Mouse (Mus musculus) lung, embryonic 15.5 days (tissue): Measurements from ENCODE around the gene Sulf2. TPM values are rescaled to one million over a fixed set of nuclear protein-coding genes. Genes with fewer than 3 reads are reported as not detected.
"Not testable (repeated sequence)": the region's sequence is repeated elsewhere in the genome, so short reads cannot be mapped to it uniquely, and the experiment has no call there.

Source experiments
- ATAC-seq: fragments of 200-750 bp; cut with Nextera tagmentation; 2 replicates; pipeline ENCODE4 v1.8.0; 2017; ENCODE audit warnings: moderate number of reproducible peaks, borderline replicate concordance; ENCODE audit not compliant: low FRiP score, low TSS enrichment; ENCODE audit errors: extremely low read depth
- H3K27ac ChIP-seq: fragments of 300-500 bp; sonication (generic); 2 replicates; pipeline ENCODE4 v1.5.1; 2015; ENCODE audit warnings: moderate library complexity, mild to moderate bottlenecking, inconsistent platforms
- H3K27me3 ChIP-seq: fragments of 300-500 bp; sonication (generic); 2 replicates; pipeline ENCODE4 v1.6.1; 2015; ENCODE audit warnings: inconsistent platforms
- H3K36me3 ChIP-seq: fragments of 300-500 bp; sonication (generic); 2 replicates; pipeline ENCODE4 v1.6.1; 2015; ENCODE audit warnings: inconsistent platforms
- H3K4me1 ChIP-seq: fragments of 300-500 bp; sonication (generic); 2 replicates; pipeline ENCODE4 v1.6.1; 2015; ENCODE audit warnings: inconsistent platforms
- H3K4me2 ChIP-seq: fragments of 300-500 bp; sonication (generic); 2 replicates; pipeline ENCODE4 v1.6.1; 2015; ENCODE audit warnings: inconsistent platforms, mild to moderate bottlenecking, moderate library complexity
- H3K4me3 ChIP-seq: fragments of 300-500 bp; sonication (generic); 2 replicates; pipeline ENCODE4 v1.5.1; 2015; ENCODE audit warnings: mild to moderate bottlenecking, inconsistent platforms
- H3K9ac ChIP-seq: fragments of 300-500 bp; sonication (generic); 2 replicates; pipeline ENCODE4 v1.6.1; 2015; ENCODE audit warnings: inconsistent platforms
- H3K9me3 ChIP-seq: fragments of 300-500 bp; sonication (generic); 2 replicates; pipeline ENCODE4 v1.6.1; 2016; ENCODE audit warnings: inconsistent platforms
- WGBS: fragments of 180-500 bp; shearing (Covaris S2); methylation state at CpG from one replicate; pipeline ENCODE4 v1.1.7; 2015; 5-methylcytosine and 5-hydroxymethylcytosine counted together
- polyA plus RNA-seq: library from polyadenylated mRNA; unstranded; fragments of >200 nt; fragmentation: Nextera tagmentation; extraction: Ambion mirVana; gene quantifications from 2 replicates; pipeline ENCODE4 v1.2.1, GENCODE M21; 2015

Sulf2 gene
- polyA plus RNA-seq = 40.2 and 46.6 TPM in 2 replicates

DNA sequence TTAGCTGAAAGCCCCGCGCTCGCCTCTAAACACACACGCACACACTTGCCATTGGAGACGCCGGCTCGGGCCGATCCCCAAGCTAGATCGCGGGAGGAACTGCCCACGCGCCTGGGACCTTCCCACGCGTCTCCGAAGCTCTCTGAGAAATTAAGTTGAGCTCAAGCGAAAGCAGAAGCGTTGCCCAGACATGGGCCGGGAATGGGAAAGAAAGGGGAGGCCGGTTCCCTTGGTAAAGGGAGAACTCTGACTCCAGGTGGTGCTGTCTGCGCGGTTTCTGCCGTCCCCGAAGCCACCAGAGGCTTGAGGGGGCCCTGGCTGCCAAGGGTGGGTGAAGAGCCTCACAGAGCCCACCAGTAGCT lies at the start of gene Sulf2:
Gene Sulf2 (minus strand): TSS at position 210 of the 362 bp plus-strand sequence.
- WGBS = under 1% methylated on average over 23 of the region's 23 CpGs
- peak within 1 kb of the TSS; percentile 57 for H3K9ac ChIP-seq
- H3K9me3 ChIP-seq = no peaks in the 10 kb centered on the region
- peak; percentile 60; the same call in 1 of the 2 replicates for ATAC-seq
- peak within 1 kb of the TSS; percentile 54 for H3K27ac ChIP-seq
- H3K4me3 ChIP-seq = peak within 1 kb of the TSS; percentile 65
- H3K36me3 ChIP-seq = no peaks in the 10 kb centered on the region
- peak within 1 kb of the TSS; percentile 98 for H3K4me2 ChIP-seq
- peaks cover 32% of the 10 kb centered on the region; the same call in 1 of the 2 replicates for H3K27me3 ChIP-seq
- H3K4me1 ChIP-seq = peaks cover 49% of the 10 kb centered on the region

DNA sequence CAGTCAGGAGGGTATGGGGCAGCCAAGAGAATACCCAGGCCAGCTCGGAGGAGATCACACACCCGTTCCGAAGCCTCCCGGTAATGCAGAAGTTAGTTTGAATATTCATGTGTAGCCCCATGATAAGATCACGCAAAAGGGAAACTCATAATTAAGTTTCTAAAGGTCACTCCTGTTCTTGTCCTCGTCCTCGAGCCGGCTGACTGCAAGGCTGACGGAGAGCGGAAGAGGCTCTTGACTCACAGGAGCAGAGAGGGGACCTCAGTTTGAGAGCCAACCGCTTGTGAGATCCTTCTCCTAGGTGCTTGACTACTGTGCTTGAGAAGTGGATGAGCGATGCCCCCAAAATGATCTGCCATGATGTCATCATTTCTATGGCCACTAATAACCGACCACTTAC lies 48.7 kb upstream of the Sulf2 start:
- no peaks in the 10 kb centered on the region for H3K4me1 ChIP-seq
- whole genome bisulfite sequencing = 76% methylated on average over 13 of the region's 13 CpGs
- no peak overlapping the region for H3K4me3 ChIP-seq
- no peak overlapping the region for H3K4me2 ChIP-seq
- H3K27me3 ChIP-seq = no peaks in the 10 kb centered on the region
- ATAC-seq = no peak
- no peaks in the 10 kb centered on the region for H3K36me3 ChIP-seq
- no peak overlapping the region for H3K27ac ChIP-seq
- no peaks in the 10 kb centered on the region for H3K9me3 ChIP-seq
- no peak overlapping the region for H3K9ac ChIP-seq

DNA sequence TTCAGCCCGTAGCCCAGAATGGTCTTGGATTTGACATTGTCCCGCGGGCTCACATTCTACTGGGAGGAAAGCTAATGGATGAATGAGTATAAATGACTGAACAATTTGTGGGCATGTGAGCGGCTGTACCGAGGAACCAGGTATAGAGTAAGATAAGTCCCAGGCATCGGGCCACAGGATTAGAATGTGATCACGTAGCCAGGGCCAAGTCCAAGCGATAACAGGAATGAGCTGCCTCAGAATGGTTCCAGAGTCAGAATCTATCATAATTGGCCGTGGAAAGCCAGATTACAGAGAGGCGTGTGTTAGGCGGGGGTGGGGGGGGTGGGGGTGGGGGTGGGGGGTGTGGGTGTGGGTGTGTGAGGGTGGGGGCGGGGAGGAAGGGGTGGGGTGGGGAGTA lies 48.2 kb upstream of the Sulf2 start:
- Histone ChIP-seq H3K9me3 (no peaks in the 10 kb centered on the region), H3K27me3 (no peaks in the 10 kb centered on the region), H3K9ac (no peak overlapping the region), H3K4me3 (no peak overlapping the region), H3K4me2 (no peak overlapping the region), H3K36me3 (no peaks in the 10 kb centered on the region), H3K27ac (no peak overlapping the region), H3K4me1 (no peaks in the 10 kb centered on the region)
- ATAC-seq = no peak
- WGBS = 76% methylated on average over 11 of the region's 12 CpGs

DNA sequence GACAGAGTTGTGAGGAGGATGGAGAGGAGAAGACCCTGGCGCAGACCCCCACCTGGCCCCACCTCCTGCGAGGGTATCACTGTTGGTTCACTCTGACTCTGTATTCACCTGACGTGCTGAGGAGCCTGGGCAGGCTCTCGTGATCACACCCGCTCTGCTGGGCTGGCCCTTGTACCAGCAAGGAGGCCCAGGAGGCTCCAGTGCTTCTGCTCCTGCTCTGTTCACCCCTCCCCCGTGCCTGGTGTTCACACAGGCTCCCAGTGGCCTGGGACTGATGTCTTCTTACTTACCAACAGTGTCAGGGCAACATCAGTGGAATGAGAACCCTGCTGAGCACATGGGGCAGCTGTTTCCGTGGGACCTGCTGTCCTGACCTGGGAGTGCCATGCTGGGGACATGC lies 42.5 kb upstream of the Sulf2 start:
- ATAC-seq = no peak
- Histone ChIP-seq H3K36me3 (no peaks in the 10 kb centered on the region), H3K9me3 (no peaks in the 10 kb centered on the region), H3K27me3 (peaks cover 7% of the 10 kb centered on the region; the same call in 1 of the 2 replicates), H3K9ac (no peak overlapping the region), H3K27ac (no peak overlapping the region), H3K4me1 (peaks cover 3% of the 10 kb centered on the region; the same call in 1 of the 2 replicates), H3K4me2 (no peak overlapping the region), H3K4me3 (no peak overlapping the region)
- 57% methylated on average over 7 of the region's 7 CpGs for WGBS

DNA sequence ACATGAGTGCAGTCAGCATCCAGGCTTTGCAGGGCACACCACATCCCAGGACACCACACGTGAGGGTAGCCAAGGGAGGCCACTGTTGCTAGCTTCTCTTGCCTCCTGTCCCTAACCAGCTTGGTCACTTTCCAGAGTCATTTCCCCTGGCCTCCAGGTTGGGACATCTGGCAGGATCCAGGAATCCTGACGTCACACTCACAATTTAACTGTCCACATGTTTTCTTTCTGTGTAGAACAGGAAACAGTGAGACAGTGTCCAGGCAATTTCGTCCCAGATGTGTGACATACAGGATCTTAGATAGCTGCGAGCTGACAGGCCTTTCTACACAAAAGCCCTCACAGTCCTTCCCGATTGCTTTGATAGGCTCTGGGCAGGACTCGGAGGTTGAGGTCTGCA lies 41.6 kb upstream of the Sulf2 start:
- Histone ChIP-seq H3K9me3 (no peaks in the 10 kb centered on the region), H3K36me3 (no peaks in the 10 kb centered on the region), H3K27ac (no peak overlapping the region), H3K4me3 (no peak overlapping the region), H3K4me2 (no peak overlapping the region), H3K27me3 (peaks cover 7% of the 10 kb centered on the region; the same call in 1 of the 2 replicates), H3K9ac (no peak overlapping the region), H3K4me1 (peaks cover 3% of the 10 kb centered on the region; the same call in 1 of the 2 replicates)
- 34% methylated on average over 6 of the region's 6 CpGs for WGBS
- no peak for ATAC-seq

DNA sequence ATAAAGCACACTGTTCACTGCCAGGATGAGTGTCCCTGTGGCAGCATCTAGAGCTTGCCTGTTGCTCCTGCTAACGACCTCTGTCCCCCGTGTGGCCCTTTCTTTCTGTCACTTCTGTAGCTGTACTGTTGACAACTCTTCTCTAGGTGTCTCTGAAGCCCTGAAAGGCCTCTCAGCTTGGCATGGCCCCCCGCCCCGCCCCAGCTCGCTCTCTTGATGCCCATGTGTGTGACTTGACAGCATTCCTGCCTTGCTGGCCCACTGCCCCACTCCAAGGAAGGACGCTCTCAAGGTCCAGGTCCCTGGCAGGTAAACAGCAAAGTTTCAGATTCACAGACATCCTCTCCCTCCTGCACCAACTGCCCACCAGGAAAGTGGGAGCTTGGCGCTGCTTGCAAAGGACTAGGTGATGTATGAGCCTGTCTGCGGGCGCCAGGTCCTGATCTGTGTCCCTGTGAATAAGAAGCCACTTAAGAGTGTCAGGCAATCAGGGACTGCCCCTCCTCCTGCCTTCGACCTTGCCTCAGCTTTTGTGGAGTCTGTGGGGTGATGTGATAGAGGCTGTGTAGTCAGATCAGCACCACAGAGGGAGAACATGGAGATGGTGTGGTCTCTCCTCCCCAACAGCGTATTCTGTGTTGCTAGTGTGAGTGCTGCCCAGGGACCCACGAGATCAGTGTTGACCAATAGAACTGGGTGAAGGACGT lies 40.8 kb upstream of the Sulf2 start:
- Histone ChIP-seq H3K27ac (no peak overlapping the region), H3K4me2 (no peak overlapping the region)

DNA sequence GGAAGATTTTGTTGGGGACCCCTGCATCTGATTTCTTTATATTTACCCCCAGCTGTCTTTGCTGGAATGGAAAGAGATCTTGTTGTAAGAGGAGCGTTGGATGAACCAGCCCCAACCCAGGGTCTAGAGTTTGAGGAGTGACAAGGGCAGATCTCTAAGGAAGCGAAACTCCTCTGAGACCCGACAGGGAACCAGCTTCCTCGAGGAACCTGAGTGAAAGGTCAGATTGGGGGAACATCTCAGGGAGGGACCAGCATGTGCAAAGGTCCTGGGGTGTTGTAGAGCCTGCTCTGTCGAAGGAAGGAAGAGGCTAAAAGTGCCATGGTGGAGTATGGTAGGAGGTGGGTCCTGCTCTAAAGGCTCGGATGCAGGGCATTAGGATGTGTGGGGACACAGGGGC lies 39.6 kb upstream of the Sulf2 start:
- Histone ChIP-seq H3K27ac (no peak overlapping the region), H3K4me1 (peaks cover 8% of the 10 kb centered on the region; the same call in 1 of the 2 replicates), H3K4me2 (no peak overlapping the region), H3K9ac (no peak overlapping the region), H3K4me3 (no peak overlapping the region), H3K27me3 (peaks cover 7% of the 10 kb centered on the region; the same call in 1 of the 2 replicates), H3K36me3 (no peaks in the 10 kb centered on the region), H3K9me3 (no peaks in the 10 kb centered on the region)
- ATAC-seq = no peak
- WGBS = 78% methylated on average over 6 of the region's 6 CpGs

More for the DNA sequence above, 40.8 kb upstream of the Sulf2 start:
- no peaks in the 10 kb centered on the region for H3K36me3 ChIP-seq
- H3K4me1 ChIP-seq = peaks cover 3% of the 10 kb centered on the region; the same call in 1 of the 2 replicates
- WGBS = 46% methylated on average over 13 of the region's 13 CpGs
- H3K4me3 ChIP-seq = no peak overlapping the region
- H3K27me3 ChIP-seq = peaks cover 7% of the 10 kb centered on the region; the same call in 1 of the 2 replicates
- no peaks in the 10 kb centered on the region for H3K9me3 ChIP-seq
- no peak for ATAC-seq
- no peak overlapping the region for H3K9ac ChIP-seq

DNA sequence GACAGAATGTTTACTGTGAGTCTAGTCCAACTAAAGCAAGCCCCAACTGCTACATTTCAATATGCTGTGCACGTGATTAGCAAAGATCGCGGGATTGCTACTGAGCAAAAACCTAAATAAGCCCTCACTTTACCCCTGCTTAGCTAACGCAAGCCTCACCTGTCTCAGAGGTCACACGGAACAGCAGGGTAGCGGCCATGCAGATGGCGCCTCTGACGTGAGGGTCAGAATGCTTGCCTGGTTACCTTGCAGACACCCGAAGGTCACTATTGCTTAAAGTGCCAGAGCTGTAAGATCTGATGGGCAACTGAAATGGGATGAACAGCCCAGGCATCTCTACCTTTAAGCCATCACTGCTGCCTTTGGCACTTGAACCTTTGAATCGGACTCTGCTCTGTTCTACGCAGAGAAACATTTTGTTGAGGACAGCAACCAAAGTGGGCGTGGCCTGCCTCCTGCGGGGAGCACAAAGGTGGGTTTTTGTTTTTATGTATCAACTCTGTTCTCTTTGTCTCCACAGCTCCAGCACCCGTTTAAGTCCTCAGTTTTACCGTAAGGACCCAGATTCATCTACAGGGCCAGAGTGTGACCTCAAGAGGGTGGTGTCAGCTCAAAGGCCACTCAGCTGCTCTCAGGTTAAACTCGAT lies 38.8 kb upstream of the Sulf2 start:
- no peaks in the 10 kb centered on the region for H3K9me3 ChIP-seq
- no peak overlapping the region for H3K27ac ChIP-seq
- ATAC-seq = no peak
- H3K36me3 ChIP-seq = no peaks in the 10 kb centered on the region
- H3K27me3 ChIP-seq = peaks cover 7% of the 10 kb centered on the region; the same call in 1 of the 2 replicates
- H3K4me3 ChIP-seq = no peak overlapping the region
- no peak overlapping the region for H3K4me2 ChIP-seq
- WGBS = 66% methylated on average over 16 of the region's 16 CpGs
- H3K9ac ChIP-seq = no peak overlapping the region
- peaks cover 10% of the 10 kb centered on the region; the same call in 1 of the 2 replicates for H3K4me1 ChIP-seq

DNA sequence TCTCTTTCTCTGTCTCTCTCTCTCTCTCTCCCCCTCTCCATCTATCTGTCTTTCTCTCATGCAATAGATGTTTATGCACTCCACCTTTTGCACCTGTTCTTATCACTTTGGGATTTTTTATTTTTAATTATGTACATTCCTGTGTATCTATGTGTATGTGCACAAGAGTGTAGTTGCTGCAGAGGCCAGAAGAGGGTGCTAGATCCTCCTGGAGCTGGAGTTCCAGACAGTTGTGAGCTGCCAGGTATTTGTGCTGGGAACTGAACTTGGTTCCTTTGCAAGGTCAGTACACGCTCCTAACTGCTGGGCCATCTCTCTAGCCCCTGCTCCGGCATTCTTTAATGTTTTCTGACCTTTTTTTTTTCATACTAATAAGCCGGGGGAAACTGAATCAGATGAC lies 38.0 kb upstream of the Sulf2 start:
- peaks cover 10% of the 10 kb centered on the region; the same call in 1 of the 2 replicates for H3K4me1 ChIP-seq
- no peak overlapping the region for H3K27ac ChIP-seq
- no peak overlapping the region for H3K9ac ChIP-seq
- ATAC-seq = no peak
- H3K4me3 ChIP-seq = no peak overlapping the region
- H3K9me3 ChIP-seq = no peaks in the 10 kb centered on the region
- no peak overlapping the region for H3K4me2 ChIP-seq
- no peaks in the 10 kb centered on the region for H3K36me3 ChIP-seq
- 87% methylated on average over 3 of the region's 3 CpGs for WGBS
- peaks cover 7% of the 10 kb centered on the region; the same call in 1 of the 2 replicates for H3K27me3 ChIP-seq

DNA sequence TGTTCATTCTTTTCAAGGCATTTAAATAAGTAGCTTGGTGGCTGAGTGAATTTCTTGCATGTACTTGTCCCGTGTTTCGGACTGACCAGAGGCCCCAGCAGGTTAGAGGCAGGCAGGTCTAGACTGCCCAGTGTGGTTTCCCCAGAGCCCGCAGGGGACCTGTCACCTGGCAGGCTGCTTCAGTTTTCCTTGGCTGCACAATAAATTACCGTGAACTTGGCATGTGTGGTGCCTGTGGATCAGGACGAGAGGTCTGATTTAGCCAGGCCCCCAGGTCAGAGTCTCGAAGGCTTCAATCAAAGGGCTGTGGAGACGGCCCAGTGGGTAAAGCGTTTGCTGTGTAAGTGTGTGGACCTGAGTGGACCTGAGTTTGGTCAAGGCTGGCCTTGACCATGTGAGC lies 35.4 kb upstream of the Sulf2 start:
- no peak overlapping the region for H3K27ac ChIP-seq
- H3K4me3 ChIP-seq = no peak overlapping the region
- 68% methylated on average over 8 of the region's 8 CpGs for WGBS
- H3K9me3 ChIP-seq = no peaks in the 10 kb centered on the region
- peaks cover 1% of the 10 kb centered on the region; the same call in 1 of the 2 replicates for H3K27me3 ChIP-seq
- H3K4me2 ChIP-seq = no peak overlapping the region
- H3K36me3 ChIP-seq = no peaks in the 10 kb centered on the region
- H3K4me1 ChIP-seq = peaks cover 20% of the 10 kb centered on the region; the same call in 1 of the 2 replicates
- ATAC-seq = no peak
- H3K9ac ChIP-seq = no peak overlapping the region

DNA sequence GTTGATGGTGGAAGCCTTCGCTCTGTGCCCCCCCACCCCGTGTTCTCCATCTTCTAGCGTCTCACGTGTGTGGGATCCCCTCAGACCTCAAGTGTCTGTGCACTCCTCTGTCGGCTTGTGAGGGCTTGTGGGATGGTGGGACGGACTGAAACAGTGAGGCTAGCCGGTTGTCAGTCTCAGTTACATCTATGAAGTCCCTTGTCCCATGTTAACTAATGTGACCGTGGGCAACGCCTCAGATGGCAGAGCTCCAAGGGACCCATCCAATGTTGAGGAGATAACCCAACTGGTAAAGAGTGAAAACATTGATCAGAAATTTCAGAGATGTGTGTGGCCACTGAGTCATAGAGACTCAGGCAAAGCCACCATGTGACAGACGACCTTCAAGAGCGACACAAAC lies 33.7 kb upstream of the Sulf2 start:
- H3K4me1 ChIP-seq = peaks cover 23% of the 10 kb centered on the region; the same call in 1 of the 2 replicates
- no peak overlapping the region for H3K27ac ChIP-seq
- H3K36me3 ChIP-seq = no peaks in the 10 kb centered on the region
- no peaks in the 10 kb centered on the region for H3K27me3 ChIP-seq
- no peak overlapping the region for H3K4me2 ChIP-seq
- H3K4me3 ChIP-seq = no peak overlapping the region
- no peaks in the 10 kb centered on the region for H3K9me3 ChIP-seq
- WGBS = 93% methylated on average over 11 of the region's 11 CpGs
- H3K9ac ChIP-seq = no peak overlapping the region
- no peak for ATAC-seq

DNA sequence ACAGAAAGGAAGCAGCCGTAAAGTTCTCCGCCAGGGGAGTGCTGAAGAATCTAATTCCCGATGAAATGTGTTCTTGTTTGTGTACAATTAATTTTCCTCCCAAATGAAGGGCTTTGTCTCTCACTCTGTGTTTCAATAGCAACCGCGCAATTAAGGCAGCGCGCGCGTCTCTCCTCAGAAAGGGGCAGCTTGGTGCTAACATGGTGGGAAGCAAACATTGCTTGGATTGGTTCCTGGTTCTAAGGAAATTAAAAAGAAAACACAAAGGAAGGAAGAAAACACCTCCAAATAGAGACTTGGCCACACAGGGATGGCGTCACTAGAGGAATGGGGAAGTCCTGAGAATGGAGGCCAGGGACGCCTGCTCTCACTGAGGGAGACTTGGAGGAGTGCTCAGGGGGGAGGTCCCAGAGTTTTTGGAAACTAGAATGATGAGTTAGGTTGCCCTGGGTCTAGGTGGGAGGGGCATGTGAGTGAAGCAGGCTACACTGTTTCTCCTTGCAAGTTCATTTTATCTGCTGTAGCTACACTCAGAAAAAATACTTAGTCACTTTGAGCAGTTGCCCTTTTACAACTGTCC lies 32.5 kb upstream of the Sulf2 start:
- H3K27me3 ChIP-seq, ATAC-seq, H3K36me3 ChIP-seq, H3K4me3 ChIP-seq, H3K27ac ChIP-seq, H3K4me2 ChIP-seq, H3K9me3 ChIP-seq, H3K9ac ChIP-seq: not testable (repeated sequence)
- H3K4me1 ChIP-seq = peaks cover 23% of the 10 kb centered on the region; the same call in 1 of the 2 replicates
- WGBS = 71% methylated on average over 8 of the region's 11 CpGs
